Mouse (Mus musculus) brain, embryonic 18.5 days (tissue): ENCODE results near the gene Syt1.

Source experiments
- DNase-seq: peaks from one replicate; pipeline ENCODE4 v3.0.0-alpha.2; 2012; ENCODE audit warnings: low read depth, low spot score

Gene Syt1

GRCm38 (mm10) chr10:108450401-108450800 is 560.4 kb downstream of the Syt1 start:
- no peak for DNase-seq

- DNase-seq: no peak
Observed at GRCm38 (mm10) chr10:108448421-108448820, 562.4 kb downstream of the Syt1 start.
